Mouse (Mus musculus): Measurements from ENCODE around the gene Pyroxd2. TPM values are rescaled to one million over a fixed set of nuclear protein-coding genes. Genes with fewer than 3 reads are reported as not detected.

Gene Pyroxd2
- polyA plus RNA-seq, 1 experiment from 2014 or later = 3.1 TPM

Other genes starting within 250 kb of the Pyroxd2 start
- 19.8 and 28.0 TPM in 2 replicates for gene R3hcc1l, start 234.0 kb downstream of the Pyroxd2 start, polyA plus RNA-seq (2014; fragmentation: Nextera tagmentation; extraction: Ambion mirVana)
- gene Loxl4, start 140.0 kb downstream of the Pyroxd2 start, polyA plus RNA-seq (2014; fragmentation: Nextera tagmentation; extraction: Ambion mirVana) = 3.0 TPM in 2 replicates
- 13.2 and 14.3 TPM in 2 replicates for gene Hps1, start 27.2 kb upstream of the Pyroxd2 start, polyA plus RNA-seq (2014; fragmentation: Nextera tagmentation; extraction: Ambion mirVana)